Mouse (Mus musculus) midbrain, embryonic 16.5 days (tissue): ENCODE data around the gene Zswim5. TPM values are rescaled to one million over a fixed set of nuclear protein-coding genes. Genes with fewer than 3 reads are reported as not detected.

Experiments used
- ATAC-seq: fragments of 200-750 bp; cut with Nextera tagmentation; 2 replicates; pipeline ENCODE4 v1.8.0; 2017; ENCODE audit warnings: moderate TSS enrichment
- H3K27ac ChIP-seq: fragments of 300-500 bp; sonication (generic); 2 replicates; pipeline ENCODE4 v1.5.1; 2014; ENCODE audit warnings: mild to moderate bottlenecking, low read length, mixed read lengths
- H3K27me3 ChIP-seq: fragments of 300-500 bp; sonication (generic); 2 replicates; pipeline ENCODE4 v1.6.1; 2014; ENCODE audit warnings: low read depth, low read length, mixed read lengths; ENCODE audit not compliant: control insufficient read depth, insufficient read depth
- H3K36me3 ChIP-seq: fragments of 300-500 bp; sonication (generic); 2 replicates; pipeline ENCODE4 v1.6.1; 2014; ENCODE audit warnings: mild to moderate bottlenecking, low read length, moderate library complexity, mixed read lengths; ENCODE audit not compliant: control insufficient read depth, insufficient read depth
- H3K4me1 ChIP-seq: fragments of 300-500 bp; sonication (generic); 2 replicates; pipeline ENCODE4 v1.6.1; 2014; ENCODE audit warnings: mild to moderate bottlenecking, low read length, mixed read lengths; ENCODE audit not compliant: control insufficient read depth, insufficient read depth
- H3K4me2 ChIP-seq: fragments of 300-500 bp; sonication (generic); 2 replicates; pipeline ENCODE4 v1.6.1; 2014; ENCODE audit warnings: mild to moderate bottlenecking, low read length, mixed read lengths
- H3K4me3 ChIP-seq: fragments of 300-500 bp; sonication (generic); 2 replicates; pipeline ENCODE4 v1.5.1; 2014; ENCODE audit warnings: low read depth, mild to moderate bottlenecking, low read length, moderate library complexity, mixed read lengths
- H3K9ac ChIP-seq: fragments of 300-500 bp; sonication (generic); 2 replicates; pipeline ENCODE4 v1.6.1; 2014; ENCODE audit warnings: low read depth, low read length, mixed read lengths
- H3K9me3 ChIP-seq: fragments of 300-500 bp; sonication (generic); replicated peaks from 2 replicates; pipeline ENCODE4 v1.6.1; 2014; ENCODE audit warnings: mild to moderate bottlenecking, low read length, mixed read lengths; ENCODE audit not compliant: control insufficient read depth, poor library complexity, severe bottlenecking
- WGBS: fragments of 180-500 bp; shearing (Covaris S2); extraction: QIAGEN DNeasy Blood & Tissue Kit; methylation state at CpG from one replicate; pipeline ENCODE4 v1.1.7; 2014; 5-methylcytosine and 5-hydroxymethylcytosine counted together
- polyA plus RNA-seq: library from polyadenylated mRNA; unstranded; fragments of >200 nt; fragmentation: Nextera tagmentation; extraction: Ambion mirVana; gene quantifications from 2 replicates; pipeline ENCODE4 v1.2.1, GENCODE M21; 2015

The Zswim5 gene
- polyA plus RNA-seq, 1 experiment from 2014 or later, result 4.2 TPM

DNA sequence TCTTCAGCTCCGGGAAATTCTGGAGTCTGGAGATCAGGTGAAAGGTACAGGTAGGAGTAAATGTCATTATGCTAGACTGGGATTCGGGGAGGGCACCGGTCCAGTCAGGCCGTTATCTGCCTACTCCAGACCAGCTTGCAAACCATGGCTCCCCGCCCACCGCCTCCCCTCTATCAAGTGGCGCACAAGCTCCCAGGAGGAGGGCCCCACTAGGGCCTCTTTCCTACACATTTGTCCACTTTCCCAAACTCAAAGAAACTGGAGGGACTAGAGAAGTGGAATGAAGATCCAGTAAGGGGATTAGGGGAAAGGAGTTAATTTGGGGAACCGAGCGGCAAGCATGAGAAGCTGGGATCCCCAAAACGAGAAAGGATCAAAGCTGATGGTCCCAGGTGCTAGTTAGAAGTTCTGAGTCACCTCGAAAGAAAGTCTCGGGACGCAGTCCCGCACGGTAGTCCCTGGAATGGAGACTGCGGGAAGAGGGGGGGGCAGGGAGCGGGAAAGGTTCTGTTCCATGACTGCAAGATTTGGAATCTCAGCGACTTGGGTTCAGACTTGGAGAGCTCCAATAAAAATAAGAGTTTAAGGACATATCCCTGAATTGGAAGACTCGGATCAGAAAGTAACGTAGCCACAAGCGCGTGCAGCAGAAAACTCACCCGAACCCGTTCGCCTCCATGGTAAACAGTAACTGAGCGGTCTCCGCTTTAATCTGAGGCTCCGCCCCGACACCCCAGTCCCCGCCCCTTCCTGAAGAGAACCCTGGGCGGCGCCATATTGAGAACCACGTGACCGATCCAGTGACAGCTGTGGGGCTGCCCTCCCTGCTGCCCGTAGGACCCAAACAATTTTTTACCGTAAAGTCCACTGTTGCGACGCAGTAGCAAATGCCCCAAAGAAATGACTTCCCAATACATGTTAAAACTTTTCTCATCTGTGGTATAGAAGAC is 116.8 kb downstream of the Zswim5 start, which contains the start of gene Urod:
Gene Urod (minus strand): TSS at position 742 of the 950 bp plus-strand sequence.
- H3K27ac ChIP-seq, result peak within 1 kb of the TSS; percentile 81
- peaks cover 9% of the 10 kb centered on the region for H3K36me3 ChIP-seq
- peak within 1 kb of the TSS; percentile 76 for H3K9ac ChIP-seq
- no peaks in the 10 kb centered on the region for H3K9me3 ChIP-seq
- peak within 1 kb of the TSS; percentile 80 for H3K4me3 ChIP-seq
- peaks cover 19% of the 10 kb centered on the region for H3K4me1 ChIP-seq
- peak; percentile 90 for ATAC-seq
- 1% methylated on average over 38 of the region's 38 CpGs for WGBS
- peak within 1 kb of the TSS; percentile 93 for H3K4me2 ChIP-seq
- H3K27me3 ChIP-seq, result no peaks in the 10 kb centered on the region

DNA sequence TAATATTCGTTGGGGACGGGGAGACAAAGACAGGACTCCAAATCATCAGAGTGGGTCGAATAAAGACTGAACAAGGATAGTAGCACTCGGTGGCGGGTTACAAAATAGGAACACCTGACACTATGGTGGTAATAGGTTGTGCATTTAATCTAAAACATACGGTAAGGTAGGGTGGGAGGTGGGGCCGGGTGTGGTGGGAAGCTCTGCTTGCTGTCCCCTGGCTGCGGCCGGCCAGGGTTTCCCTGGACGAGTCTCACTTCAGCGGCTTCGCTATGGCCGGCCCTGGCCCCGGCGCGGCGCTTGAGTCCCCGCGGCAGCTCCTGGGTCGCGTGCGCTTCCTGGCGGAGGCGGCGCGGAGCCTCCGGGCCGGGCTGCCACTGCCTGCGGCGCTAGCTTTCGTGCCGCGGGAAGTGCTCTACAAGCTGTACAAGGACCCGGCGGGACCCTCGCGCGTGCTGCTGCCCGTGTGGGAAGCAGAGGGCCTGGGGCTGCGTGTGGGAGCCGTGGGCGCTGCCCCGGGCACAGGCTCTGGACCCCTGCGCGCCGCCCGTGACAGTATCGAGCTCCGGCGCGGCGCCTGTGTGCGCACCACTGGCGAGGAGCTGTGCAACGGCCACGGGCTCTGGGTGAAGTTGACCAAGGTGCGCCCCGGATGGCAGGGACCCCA is 118.1 kb downstream of the Zswim5 start, which contains the start of gene Hectd3:
Gene Hectd3 (plus strand): TSS at position 187 of the 667 bp plus-strand sequence.
- no peaks in the 10 kb centered on the region for H3K9me3 ChIP-seq
- no peaks in the 10 kb centered on the region for H3K27me3 ChIP-seq
- under 1% methylated on average over 58 of the region's 58 CpGs for WGBS
- peak within 1 kb of the TSS; percentile 81 for H3K27ac ChIP-seq
- H3K4me1 ChIP-seq, result peaks cover 19% of the 10 kb centered on the region
- H3K4me2 ChIP-seq, result peak within 1 kb of the TSS; percentile 93
- ATAC-seq, result peak; percentile 69
- H3K4me3 ChIP-seq, result peak within 1 kb of the TSS; percentile 80
- H3K36me3 ChIP-seq, result peaks cover 16% of the 10 kb centered on the region
- H3K9ac ChIP-seq, result peak within 1 kb of the TSS; percentile 76

DNA sequence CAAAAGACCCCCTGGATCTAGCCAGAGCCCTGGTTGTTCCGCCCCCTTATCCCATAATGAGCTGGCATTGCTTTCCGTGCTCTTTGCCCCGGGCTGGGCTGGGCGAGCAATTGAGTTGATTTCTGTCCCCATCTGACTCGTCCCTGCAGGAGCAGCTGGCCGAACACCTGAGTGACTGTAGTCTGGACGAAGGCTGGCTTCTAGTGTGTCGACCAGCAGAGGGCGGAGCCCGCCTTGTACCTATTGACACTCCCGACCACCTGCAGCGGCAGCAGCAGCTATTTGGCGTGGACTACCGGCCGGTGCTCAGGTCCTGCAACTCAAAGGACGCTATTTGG is 118.6 kb downstream of the Zswim5 start:
- Histone ChIP-seq H3K4me1 (peaks cover 19% of the 10 kb centered on the region), H3K9ac (peak overlapping the region; percentile 76), H3K27me3 (no peaks in the 10 kb centered on the region), H3K27ac (peak overlapping the region; percentile 81), H3K9me3 (no peaks in the 10 kb centered on the region), H3K4me3 (peak overlapping the region; percentile 80), H3K4me2 (peak overlapping the region; percentile 93), H3K36me3 (peaks cover 17% of the 10 kb centered on the region)
- 0 out of 2 replicates have a peak, but pooled peaks have one; percentile 19 for ATAC-seq
- 0% methylated on average over 16 of the region's 16 CpGs for WGBS

DNA sequence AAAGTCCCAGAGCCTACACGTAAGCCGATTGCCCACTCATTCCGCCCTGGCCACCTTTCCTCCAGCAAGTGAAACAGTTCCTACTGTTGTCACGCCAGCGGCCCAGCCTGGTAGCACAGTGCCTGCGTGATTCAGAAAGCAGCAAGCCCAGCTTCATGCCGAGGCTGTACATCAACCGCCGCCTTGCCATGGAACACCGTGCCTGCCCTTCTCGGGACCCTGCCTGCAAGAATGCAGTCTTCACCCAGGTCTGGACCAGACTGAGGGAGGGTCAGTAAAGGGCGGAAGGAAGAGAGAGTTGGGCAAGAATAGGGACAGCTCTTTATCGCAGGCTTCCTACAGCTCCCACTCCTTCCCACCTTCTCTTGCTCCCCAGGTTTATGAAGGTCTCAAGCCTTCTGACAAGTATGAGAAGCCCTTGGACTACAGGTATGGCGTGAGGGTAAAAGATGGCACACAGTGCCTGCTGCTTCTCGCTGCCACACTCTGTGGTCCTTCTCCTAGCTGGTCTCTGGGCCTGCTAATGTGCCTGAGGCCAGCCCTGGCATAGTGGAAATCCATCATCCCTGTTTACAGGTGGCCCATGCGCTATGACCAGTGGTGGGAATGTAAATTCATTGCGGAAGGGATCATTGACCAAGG is 122.5 kb downstream of the Zswim5 start:
- peaks cover 10% of the 10 kb centered on the region for H3K4me1 ChIP-seq
- H3K36me3 ChIP-seq, result peaks cover 40% of the 10 kb centered on the region
- no peaks in the 10 kb centered on the region for H3K9me3 ChIP-seq
- H3K4me2 ChIP-seq, result no peak overlapping the region
- no peak overlapping the region for H3K9ac ChIP-seq
- no peak overlapping the region for H3K27ac ChIP-seq
- ATAC-seq, result no peak
- no peak overlapping the region for H3K4me3 ChIP-seq
- H3K27me3 ChIP-seq, result no peaks in the 10 kb centered on the region
- 94% methylated on average over 17 of the region's 17 CpGs for WGBS

DNA sequence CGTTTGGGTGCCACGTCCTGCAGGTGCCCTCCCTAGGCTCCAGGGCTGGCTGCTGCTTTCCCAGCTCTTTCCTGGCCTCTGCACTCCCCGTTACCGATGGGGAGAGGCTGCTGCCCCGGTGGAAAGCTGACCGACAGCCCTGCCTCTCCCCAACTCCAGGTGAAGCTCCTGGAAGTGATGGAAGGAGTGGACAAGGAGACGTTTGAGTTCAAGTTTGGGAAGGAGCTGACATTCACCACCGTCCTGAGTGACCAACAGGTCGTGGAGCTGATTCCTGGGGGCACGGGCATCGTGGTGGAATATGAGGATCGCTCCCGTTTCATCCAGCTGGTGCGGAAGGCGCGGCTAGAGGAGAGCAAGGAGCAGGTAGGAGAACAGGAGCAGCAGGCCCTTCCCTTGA is 124.8 kb downstream of the Zswim5 start:
- Histone ChIP-seq H3K4me3 (no peak overlapping the region), H3K9ac (no peak overlapping the region), H3K9me3 (no peaks in the 10 kb centered on the region), H3K4me1 (no peaks in the 10 kb centered on the region), H3K27ac (no peak overlapping the region), H3K36me3 (peaks cover 40% of the 10 kb centered on the region), H3K4me2 (no peak overlapping the region), H3K27me3 (no peaks in the 10 kb centered on the region)
- 91% methylated on average over 16 of the region's 16 CpGs for WGBS
- ATAC-seq, result no peak

DNA sequence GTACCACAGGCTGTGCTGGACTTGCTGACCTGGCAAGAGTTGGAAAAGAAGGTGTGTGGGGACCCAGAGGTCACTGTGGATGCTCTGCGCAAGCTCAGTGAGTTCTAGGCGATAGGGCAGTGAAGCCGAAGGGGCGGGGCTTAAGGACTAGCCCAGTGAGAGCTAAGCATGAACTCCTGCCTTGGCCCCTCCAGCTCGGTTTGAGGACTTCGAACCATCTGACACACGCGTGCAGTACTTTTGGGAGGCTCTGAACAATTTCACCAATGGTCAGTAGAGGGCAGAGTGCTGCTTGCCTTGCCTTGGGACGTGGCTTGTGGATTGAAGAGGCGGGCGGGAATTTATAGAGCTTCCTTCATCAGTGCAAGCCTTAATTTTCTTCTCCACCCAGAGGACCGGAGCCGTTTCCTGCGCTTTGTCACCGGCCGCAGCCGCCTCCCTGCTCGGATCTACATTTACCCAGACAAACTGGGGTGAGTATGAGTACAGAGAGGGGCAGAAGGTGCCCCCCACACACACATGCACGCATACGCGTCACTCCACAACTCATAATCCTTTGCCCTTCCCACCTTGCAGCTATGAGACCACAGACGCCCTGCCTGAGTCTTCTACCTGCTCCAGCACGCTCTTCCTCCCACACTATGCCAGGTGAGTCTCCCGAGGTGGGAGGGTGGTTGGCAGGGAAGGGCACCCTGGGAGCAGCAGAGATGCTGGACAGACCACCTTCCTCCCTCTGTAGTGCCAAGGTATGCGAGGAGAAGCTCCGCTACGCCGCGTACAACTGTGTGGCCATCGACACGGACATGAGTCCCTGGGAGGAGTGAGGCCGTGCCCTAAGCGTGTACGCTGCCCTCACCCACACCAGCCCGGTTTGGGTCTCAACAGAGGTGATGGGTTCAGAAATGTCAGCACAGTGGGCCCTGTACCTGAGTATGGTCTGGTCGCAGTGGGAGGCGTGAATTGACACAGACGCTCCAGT is 125.7 kb downstream of the Zswim5 start:
- Histone ChIP-seq H3K4me2 (no peak overlapping the region), H3K36me3 (peaks cover 40% of the 10 kb centered on the region), H3K9ac (no peak overlapping the region), H3K4me3 (no peak overlapping the region), H3K9me3 (no peaks in the 10 kb centered on the region), H3K4me1 (no peaks in the 10 kb centered on the region), H3K27me3 (no peaks in the 10 kb centered on the region), H3K27ac (no peak overlapping the region)
- WGBS, result 53% methylated on average over 38 of the region's 38 CpGs
- ATAC-seq, result 0 out of 2 replicates have a peak, but pooled peaks have one; percentile 38

DNA sequence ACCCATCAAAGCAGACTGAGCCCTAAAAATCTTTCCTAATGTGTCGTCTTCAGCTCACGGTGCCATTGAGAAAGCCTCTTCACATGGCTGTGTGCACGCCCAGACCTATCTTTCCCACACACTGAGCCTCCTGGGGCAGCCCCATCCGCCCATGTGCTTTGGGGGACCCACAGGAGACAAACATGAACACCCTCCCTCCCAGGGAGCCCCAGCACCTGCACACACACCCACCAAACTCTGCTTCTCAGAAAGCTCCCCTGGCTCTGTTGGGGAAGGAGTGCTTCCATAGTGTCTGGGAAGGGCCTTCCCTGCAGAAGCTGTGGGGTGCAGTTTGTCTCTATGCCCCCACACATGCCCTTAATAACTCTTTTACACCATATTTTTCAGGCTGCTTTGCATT is 127.5 kb downstream of the Zswim5 start:
- no peaks in the 10 kb centered on the region for H3K9me3 ChIP-seq
- ATAC-seq, result no peak
- no peaks in the 10 kb centered on the region for H3K27me3 ChIP-seq
- peaks cover 27% of the 10 kb centered on the region for H3K36me3 ChIP-seq
- no peaks in the 10 kb centered on the region for H3K4me1 ChIP-seq
- no peak overlapping the region for H3K9ac ChIP-seq
- no peak overlapping the region for H3K27ac ChIP-seq
- H3K4me3 ChIP-seq, result no peak overlapping the region
- WGBS, result 91% methylated on average over 4 of the region's 4 CpGs
- no peak overlapping the region for H3K4me2 ChIP-seq
